8 mouse cellular contexts compared by ENCODE assay signal in the genomic region with DNA sequence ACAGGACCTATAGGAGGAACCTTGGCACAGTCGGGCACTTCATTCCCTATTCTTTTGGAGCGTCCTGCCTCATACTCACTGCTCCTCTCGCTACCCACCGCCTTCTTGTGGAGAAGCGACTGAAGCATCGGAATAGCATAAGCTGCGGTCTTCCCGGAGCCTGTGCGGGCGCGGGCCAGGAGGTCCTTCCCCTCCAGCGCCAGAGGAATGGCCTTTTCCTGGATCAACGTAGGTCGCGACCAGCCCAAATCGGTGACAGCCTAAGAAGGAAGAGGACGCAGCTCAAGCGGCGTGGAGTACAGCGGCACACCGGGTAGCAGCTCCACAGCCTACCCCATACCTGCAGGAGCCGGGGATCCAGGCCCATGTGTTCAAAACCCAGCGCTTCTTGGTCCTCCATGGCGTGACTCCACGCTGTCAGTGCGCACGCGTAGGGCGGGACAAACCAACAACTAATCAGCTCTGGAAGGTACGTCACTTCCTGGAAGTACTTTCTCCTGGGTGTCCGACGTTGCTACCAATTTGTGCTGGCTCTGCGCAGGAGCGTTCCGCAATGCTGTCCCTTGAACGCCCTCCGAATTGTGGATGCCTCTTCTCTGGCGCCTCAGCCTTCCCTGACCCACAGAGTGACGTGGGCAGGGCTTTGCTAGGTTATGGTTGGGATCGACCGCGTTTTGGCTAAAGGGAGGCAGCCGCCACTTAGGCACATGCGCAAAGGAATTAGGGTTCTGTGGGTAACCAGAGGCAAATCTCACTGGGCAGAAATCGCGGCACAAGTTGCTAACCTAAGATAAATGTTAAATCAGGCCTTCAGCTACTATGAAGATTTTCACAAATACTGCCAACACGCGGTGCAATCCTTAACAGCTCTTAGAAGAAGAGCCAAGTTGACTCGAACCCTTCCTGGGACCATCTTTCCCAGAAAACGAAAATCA. TPM values are rescaled to one million over a fixed set of nuclear protein-coding genes. Genes with fewer than 3 reads are reported as not detected.
A peak's percentile ranks its signal among the peaks of the same experiment; 100 is the strongest.
DNase-seq lines count a peak whose midpoint lies in the region; ATAC-seq and TF ChIP-seq lines count a peak whose summit lies in the region.

A gene (minus strand): TSS at position 453 of the 935 bp plus-strand sequence.

- TF ChIP-seq CTCF in gastrocnemius, adult 2 months (IDR thresholded peaks at IDR 0.05), result no peak
- TF ChIP-seq CTCF in hindbrain, postnatal 0 days (IDR thresholded peaks at IDR 0.05; ENCODE audit: low read depth), result no peak; the same call in 1 of the 2 replicates
- no peak for TF ChIP-seq CTCF in left cerebral cortex, adult 2 months (IDR thresholded peaks at IDR 0.05)

- no peaks in the 10 kb centered on the region for H3K27me3 ChIP-seq in hindbrain, postnatal 0 days (ENCODE audit: insufficient read depth, low read length)

- peak; percentile 95 for ATAC-seq in common myeloid progenitor, adult 5-6 weeks (replicated peaks; ENCODE audit: low read depth, poor library complexity, severe bottlenecking)
- ATAC-seq in hindbrain, postnatal 0 days, result peak; percentile 98
- peak; percentile 99 for ATAC-seq in megakaryocyte, adult 5-6 weeks (ENCODE audit: poor library complexity, severe bottlenecking)

- peaks cover 43% of the 10 kb centered on the region for H3K36me3 ChIP-seq in hindbrain, postnatal 0 days (ENCODE audit: insufficient read depth, low read length)

- H3K4me3 ChIP-seq in gastrocnemius, adult 2 months, result peak within 1 kb of the TSS; percentile 73
- peak within 1 kb of the TSS; percentile 86 for H3K4me3 ChIP-seq in hindbrain, postnatal 0 days (ENCODE audit: low read length)
- H3K4me3 ChIP-seq in left cerebral cortex, adult 2 months, result peak within 1 kb of the TSS; percentile 97

- H3K27ac ChIP-seq in gastrocnemius, adult 2 months, result peak within 1 kb of the TSS; percentile 97
- H3K27ac ChIP-seq in hindbrain, postnatal 0 days, result peak within 1 kb of the TSS; percentile 92
- H3K27ac ChIP-seq in left cerebral cortex, adult 2 months, result peak within 1 kb of the TSS; percentile 92

- intact Hi-C loops in gastrocnemius, adult 2 months (cut with DNase I), result loop anchor here (2.0 kb wide), 1 partner anchor 67 kb away; a partner anchor contains a TSS
- intact Hi-C loops in left cerebral cortex, adult 2 months (cut with DNase I), result loop anchor here (2.0 to 10.0 kb wide), 2 partner anchors 67 to 303 kb away; a partner anchor contains a TSS

- H3K4me2 ChIP-seq in hindbrain, postnatal 0 days (ENCODE audit: low read depth, low read length), result peak within 1 kb of the TSS; percentile 93

- peak; percentile 97 for DNase-seq in ZHBTc4 (ENCODE audit: low read depth, low spot score)
- peak; percentile 95 for DNase-seq in gastrocnemius, adult 2 months
- DNase-seq in hindbrain, postnatal 0 days (ENCODE audit: low spot score), result peak; percentile 98
- DNase-seq in left cerebral cortex, adult 2 months (ENCODE audit: extremely low spot score in 1 of 2, low spot score in 2 of 2), result peak; percentile 85 to 88
- DNase-seq in right cerebral cortex, adult 2 months (ENCODE audit: low spot score in 2 of 2), result peak; percentile 93 to 97
- peak; percentile 90 for DNase-seq in urinary bladder, postnatal 14 days (ENCODE audit: low spot score)

- peaks cover 8% of the 10 kb centered on the region; the same call in 1 of the 2 replicates for H3K4me1 ChIP-seq in hindbrain, postnatal 0 days (ENCODE audit: insufficient read depth, low read length)

- H3K9me3 ChIP-seq in hindbrain, postnatal 0 days (ENCODE audit: low read length), result no peaks in the 10 kb centered on the region

- H3K9ac ChIP-seq in hindbrain, postnatal 0 days (replicated peaks; ENCODE audit: low read length), result peak within 1 kb of the TSS; percentile 78

- WGBS in hindbrain, postnatal 0 days, result 2% methylated on average over 50 of the region's 50 CpGs

RNA-seq across cellular contexts. Expression of the gene that starts here (rescaled TPM):
- 40.9 and 43.2 TPM in 2 replicates for total RNA-seq in common myeloid progenitor, adult 5-6 weeks (2017)
- 10 to 100 TPM; 26.1 to 33.0 TPM for total RNA-seq in gastrocnemius, adult 2 months (2021)
- total RNA-seq in hindbrain, postnatal 0 days (2014; rRNA removed), result 76.7 and 79.4 TPM in 2 replicates
- polyA plus RNA-seq in hindbrain, postnatal 0 days (2015; fragmentation: Nextera tagmentation; extraction: Ambion mirVana), result 65.6 and 69.0 TPM in 2 replicates
- total RNA-seq in left cerebral cortex, adult 2 months (2021), result 10 to 100 TPM; 48.1 to 50.2 TPM
- 11.9 and 14.0 TPM in 2 replicates for total RNA-seq in megakaryocyte, adult 5-6 weeks (2015)
- total RNA-seq in megakaryocyte, adult 5-6 weeks (2017), result 12.8 and 12.9 TPM in 2 replicates

Comparison
In these comparisons a context has a peak if more than half of its experiments do, and no peak if none do; other contexts are left out.
1. Peak in every context shown above with its lines: DNase-seq, ATAC-seq, H3K4me3 ChIP-seq and H3K27ac ChIP-seq.